Mouse (Mus musculus): ENCODE results near the gene Polq. TPM values are rescaled to one million over a fixed set of nuclear protein-coding genes. Genes with fewer than 3 reads are reported as not detected.

The Polq gene
- polyA plus RNA-seq, 1 experiment from 2014 or later, result 12.5 TPM

- Histone ChIP-seq H3K36me3 (peaks cover 19% of the 10 kb centered on the region), H3K4me3 (no peak overlapping the region), H3K9me3 (replicated peaks) (no peaks in the 10 kb centered on the region), H3K4me1 (peaks cover 26% of the 10 kb centered on the region), H3K27ac (replicated peaks) (no peak overlapping the region), H3K27me3 (ENCODE audit: low read depth, poor library complexity, severe bottlenecking) (no peaks in the 10 kb centered on the region)
- WGBS, result 65% methylated on average over 4 of the region's 4 CpGs
- DNase-seq (ENCODE audit: low spot score), result no peak
These were observed 1.2 kb upstream of the Polq start for GRCm38 (mm10) chr16:37010370-37010769.

GRCm38 (mm10) chr16:37011922-37012289 is 320 bp downstream of the Polq start:
- Histone ChIP-seq H3K9me3 (replicated peaks) (no peaks in the 10 kb centered on the region), H3K4me3 (peak overlapping the region; percentile 98), H3K27ac (replicated peaks) (peak overlapping the region; percentile 89), H3K36me3 (peaks cover 25% of the 10 kb centered on the region), H3K4me1 (peaks cover 26% of the 10 kb centered on the region), H3K27me3 (ENCODE audit: low read depth, poor library complexity, severe bottlenecking) (no peaks in the 10 kb centered on the region)
- DNase-seq (ENCODE audit: low spot score), result no peak
- WGBS, result under 1% methylated on average over 26 of the region's 26 CpGs

- peak overlapping the region; percentile 98 for H3K4me3 ChIP-seq
- peaks cover 30% of the 10 kb centered on the region for H3K36me3 ChIP-seq
- peak overlapping the region; percentile 89 for H3K27ac ChIP-seq (replicated peaks)
- WGBS, result 67% methylated on average over 5 of the region's 5 CpGs
- no peaks in the 10 kb centered on the region for H3K9me3 ChIP-seq (replicated peaks)
- H3K27me3 ChIP-seq (ENCODE audit: low read depth, poor library complexity, severe bottlenecking), result no peaks in the 10 kb centered on the region
- peaks cover 26% of the 10 kb centered on the region for H3K4me1 ChIP-seq
- no peak for DNase-seq (ENCODE audit: low spot score)
These were observed 750 bp downstream of the Polq start for GRCm38 (mm10) chr16:37012336-37012735.

GRCm38 (mm10) chr16:37027581-37027980 is 16.0 kb downstream of the Polq start:
- Histone ChIP-seq H3K4me1 (no peaks in the 10 kb centered on the region), H3K4me3 (no peak overlapping the region), H3K9me3 (replicated peaks) (no peaks in the 10 kb centered on the region), H3K36me3 (peaks cover 62% of the 10 kb centered on the region), H3K27me3 (ENCODE audit: low read depth, poor library complexity, severe bottlenecking) (no peaks in the 10 kb centered on the region), H3K27ac (replicated peaks) (no peak overlapping the region)
- DNase-seq (ENCODE audit: low spot score), result no peak
- 80% methylated on average over 3 of the region's 3 CpGs for WGBS

- no peaks in the 10 kb centered on the region for H3K4me1 ChIP-seq
These were observed 20.4 kb downstream of the Polq start for GRCm38 (mm10) chr16:37031996-37032395.

GRCm38 (mm10) chr16:37034751-37035150 is 23.2 kb downstream of the Polq start:
- WGBS, result 94% methylated on average over 8 of the region's 8 CpGs
- Histone ChIP-seq H3K36me3 (peaks cover 78% of the 10 kb centered on the region), H3K27me3 (ENCODE audit: low read depth, poor library complexity, severe bottlenecking) (no peaks in the 10 kb centered on the region), H3K4me3 (no peak overlapping the region), H3K9me3 (replicated peaks) (no peaks in the 10 kb centered on the region), H3K27ac (replicated peaks) (no peak overlapping the region), H3K4me1 (no peaks in the 10 kb centered on the region)
- no peak for DNase-seq (ENCODE audit: low spot score)

More at GRCm38 (mm10) chr16:37031996-37032395, 20.4 kb downstream of the Polq start:
- H3K36me3 ChIP-seq, result peaks cover 77% of the 10 kb centered on the region
- H3K4me3 ChIP-seq, result no peak overlapping the region
- 88% methylated on average over 3 of the region's 3 CpGs for WGBS
- no peak overlapping the region for H3K27ac ChIP-seq (replicated peaks)
- no peak for DNase-seq (ENCODE audit: low spot score)
- no peaks in the 10 kb centered on the region for H3K27me3 ChIP-seq (ENCODE audit: low read depth, poor library complexity, severe bottlenecking)
- no peaks in the 10 kb centered on the region for H3K9me3 ChIP-seq (replicated peaks)

- Histone ChIP-seq H3K27me3 (ENCODE audit: low read depth, poor library complexity, severe bottlenecking) (no peaks in the 10 kb centered on the region), H3K4me1 (no peaks in the 10 kb centered on the region), H3K9me3 (replicated peaks) (no peaks in the 10 kb centered on the region; the same call in 1 of the 2 replicates), H3K36me3 (peaks cover 52% of the 10 kb centered on the region), H3K4me3 (no peak overlapping the region), H3K27ac (replicated peaks) (no peak overlapping the region)
- no peak for DNase-seq (ENCODE audit: low spot score)
- WGBS, result 91% methylated on average over 3 of the region's 3 CpGs
These were observed 48.0 kb downstream of the Polq start for GRCm38 (mm10) chr16:37059631-37060030.

GRCm38 (mm10) chr16:37061261-37061660 is 49.7 kb downstream of the Polq start:
- H3K4me1 ChIP-seq, result no peaks in the 10 kb centered on the region
- no peaks in the 10 kb centered on the region; the same call in 1 of the 2 replicates for H3K9me3 ChIP-seq (replicated peaks)
- 97% methylated on average over 4 of the region's 4 CpGs for WGBS
- DNase-seq (ENCODE audit: low spot score), result no peak
- H3K36me3 ChIP-seq, result peaks cover 54% of the 10 kb centered on the region
- H3K27me3 ChIP-seq (ENCODE audit: low read depth, poor library complexity, severe bottlenecking), result no peaks in the 10 kb centered on the region
- H3K27ac ChIP-seq (replicated peaks), result no peak overlapping the region
- H3K4me3 ChIP-seq, result no peak overlapping the region

GRCm38 (mm10) chr16:37072354-37072753 is 60.8 kb downstream of the Polq start:
- no peak overlapping the region for H3K4me3 ChIP-seq
- H3K27me3 ChIP-seq (ENCODE audit: low read depth, poor library complexity, severe bottlenecking), result no peaks in the 10 kb centered on the region
- H3K9me3 ChIP-seq (replicated peaks), result no peaks in the 10 kb centered on the region
- no peak for DNase-seq (ENCODE audit: low spot score)
- H3K27ac ChIP-seq (replicated peaks), result no peak overlapping the region
- H3K4me1 ChIP-seq, result no peaks in the 10 kb centered on the region
- peaks cover 55% of the 10 kb centered on the region for H3K36me3 ChIP-seq
- WGBS, result 93% methylated on average over 5 of the region's 5 CpGs

GRCm38 (mm10) chr16:37089648-37090047 is 78.1 kb downstream of the Polq start:
- peaks cover 88% of the 10 kb centered on the region for H3K36me3 ChIP-seq
- H3K4me1 ChIP-seq, result no peaks in the 10 kb centered on the region
- H3K27me3 ChIP-seq (ENCODE audit: low read depth, poor library complexity, severe bottlenecking), result no peaks in the 10 kb centered on the region
- no peak for DNase-seq (ENCODE audit: low spot score)
- 97% methylated on average over 1 of the region's 1 CpGs for WGBS
- H3K27ac ChIP-seq (replicated peaks), result no peak overlapping the region
- H3K4me3 ChIP-seq, result no peak overlapping the region
- H3K9me3 ChIP-seq (replicated peaks), result no peaks in the 10 kb centered on the region

- H3K4me1 ChIP-seq, result no peaks in the 10 kb centered on the region
- no peak overlapping the region for H3K27ac ChIP-seq (replicated peaks)
- DNase-seq (ENCODE audit: low spot score), result no peak
- H3K4me3 ChIP-seq, result no peak overlapping the region
- 87% methylated on average over 4 of the region's 4 CpGs for WGBS
- no peaks in the 10 kb centered on the region for H3K27me3 ChIP-seq (ENCODE audit: low read depth, poor library complexity, severe bottlenecking)
- H3K9me3 ChIP-seq (replicated peaks), result no peaks in the 10 kb centered on the region
- H3K36me3 ChIP-seq, result peaks cover 93% of the 10 kb centered on the region
These were observed 82.7 kb downstream of the Polq start for GRCm38 (mm10) chr16:37094169-37094833.

- Histone ChIP-seq H3K27ac (replicated peaks) (no peak overlapping the region), H3K4me3 (no peak overlapping the region), H3K9me3 (replicated peaks) (no peaks in the 10 kb centered on the region), H3K4me1 (peaks cover 5% of the 10 kb centered on the region), H3K27me3 (ENCODE audit: low read depth, poor library complexity, severe bottlenecking) (no peaks in the 10 kb centered on the region), H3K36me3 (no peaks in the 10 kb centered on the region)
- no peak for DNase-seq (ENCODE audit: low spot score)
- 33% methylated on average over 5 of the region's 5 CpGs for whole genome bisulfite sequencing
These were observed 97.2 kb downstream of the Polq start for GRCm38 (mm10) chr16:37108763-37109162.

- WGBS, result 50% methylated on average over 3 of the region's 3 CpGs
These were observed 97.7 kb downstream of the Polq start for GRCm38 (mm10) chr16:37109285-37109684.

More at GRCm38 (mm10) chr16:37109285-37109684, 97.7 kb downstream of the Polq start:
- Histone ChIP-seq H3K27ac (replicated peaks) (no peak overlapping the region), H3K9me3 (replicated peaks) (no peaks in the 10 kb centered on the region), H3K4me1 (peaks cover 5% of the 10 kb centered on the region), H3K4me3 (no peak overlapping the region), H3K27me3 (ENCODE audit: low read depth, poor library complexity, severe bottlenecking) (no peaks in the 10 kb centered on the region), H3K36me3 (no peaks in the 10 kb centered on the region)
- peak; percentile 36 for DNase-seq (ENCODE audit: low spot score)

Data from midbrain, embryonic 10.5 days (tissue).